Mouse (Mus musculus) CH12F3 (cell line): ENCODE measurements around the gene Zfp276.
"Not testable (repeated sequence)": the region's sequence is repeated elsewhere in the genome, so short reads cannot be mapped to it uniquely, and the experiment has no call there.

Source experiments
- in situ Hi-C: fragments of 300-500 bp; cut with MboI; formaldehyde crosslinking; loops from 2 replicates; pipeline ENCODE4 v1.14.3; 2020; ENCODE audit warnings: low sequenced_read_pairs

Gene Zfp276

GRCm38 (mm10) chr8:123254099-123254885 lies at the start of gene Zfp276, which contains the start of gene Vps9d1:
TSS of gene Zfp276 (plus strand) at chr8:123254195.
TSS of gene Vps9d1 (minus strand) at chr8:123254348.
- in situ Hi-C loops, result no loop called here

- in situ Hi-C loops, result no loop called here
Observed at GRCm38 (mm10) chr8:123211876-123212275, 42.1 kb upstream of the Zfp276 start.

- in situ Hi-C loops, result no loop called here
Observed at GRCm38 (mm10) chr8:123212321-123213117, 41.5 kb upstream of the Zfp276 start, which contains the start of the genes Chmp1a and Spata33. TSS of gene Chmp1a (minus strand) at chr8:123212763. TSS of gene Spata33 (plus strand) at chr8:123212832.

DNA sequence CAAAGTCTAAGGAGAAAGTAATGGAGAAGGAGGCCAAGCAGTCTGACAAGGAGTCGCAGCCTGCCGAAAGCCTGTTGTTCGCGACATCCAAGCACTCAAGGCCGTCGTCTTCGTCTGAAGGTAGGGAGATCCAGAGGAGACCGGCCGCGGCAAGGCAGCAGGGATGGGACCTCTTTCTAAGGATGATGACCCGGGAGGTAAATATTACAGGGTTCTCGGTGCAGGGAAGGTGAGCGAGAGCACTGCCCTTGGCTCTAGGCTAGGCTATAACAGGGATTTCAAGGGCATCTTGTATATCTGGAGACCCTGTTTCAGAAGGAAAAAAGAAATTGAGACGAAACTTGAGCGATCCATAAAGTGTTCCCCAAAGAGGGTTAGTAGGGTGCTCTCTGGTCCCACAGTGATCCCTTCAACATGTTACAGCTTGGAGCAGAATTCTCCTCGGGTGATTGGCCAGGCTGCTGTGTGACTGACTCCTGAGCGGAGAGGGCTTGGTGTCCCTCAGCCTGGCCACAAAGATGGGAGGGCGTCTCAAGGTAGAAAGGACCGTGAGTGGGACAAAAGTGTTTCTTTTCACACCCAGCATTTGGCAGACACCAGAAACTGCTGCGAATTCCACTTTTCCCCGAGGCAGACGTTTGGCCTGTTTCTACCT lies 40.8 kb upstream of the Zfp276 start:
- in situ Hi-C loops, result no loop called here

DNA sequence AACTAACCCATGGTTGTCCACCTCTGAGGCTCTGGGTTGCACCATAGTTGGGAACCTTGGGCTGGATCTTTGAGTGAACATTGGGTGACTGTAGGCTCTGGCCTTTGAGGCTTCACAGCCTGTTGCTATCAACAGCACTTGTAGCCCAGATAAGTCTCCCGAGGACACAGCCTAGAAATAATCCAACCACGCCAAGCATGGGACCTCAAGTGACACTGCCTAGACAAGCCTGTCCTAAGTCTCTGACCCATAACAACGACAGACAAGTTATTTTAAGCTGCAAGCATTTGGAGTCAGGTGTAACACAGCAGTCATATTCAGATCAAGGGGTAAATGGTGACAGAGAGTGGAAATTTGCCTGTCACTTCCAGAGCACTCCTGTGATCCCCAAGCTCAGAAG lies 38.6 kb upstream of the Zfp276 start:
- in situ Hi-C loops, result no loop called here

GRCm38 (mm10) chr8:123220917-123221316 lies 33.1 kb upstream of the Zfp276 start:
- in situ Hi-C loops, result no loop called here

GRCm38 (mm10) chr8:123224278-123225266 lies 29.4 kb upstream of the Zfp276 start, which contains the start of gene Cdk10:
TSS of gene Cdk10 (plus strand) at chr8:123224842.
- in situ Hi-C loops, result no loop called here

DNA sequence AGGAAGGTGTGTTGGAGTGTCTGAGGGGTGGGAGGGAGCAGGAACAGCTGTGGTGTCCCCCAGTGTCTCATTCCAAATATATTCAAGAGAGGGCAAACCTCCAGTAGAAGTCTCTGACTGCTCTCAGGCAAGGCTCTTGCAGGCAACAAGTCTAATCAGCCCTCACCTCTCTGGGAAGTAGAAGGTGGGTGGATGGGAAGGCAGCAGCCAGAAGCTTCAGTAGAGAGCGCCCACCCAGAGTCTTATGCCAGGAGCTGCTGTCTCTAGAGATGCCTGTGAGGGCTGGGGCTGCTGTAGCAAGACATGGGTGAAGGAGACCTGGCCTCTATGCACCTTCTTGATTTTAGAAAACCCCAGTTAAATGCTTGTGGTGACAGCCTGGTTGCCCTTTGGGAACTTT lies 25.6 kb upstream of the Zfp276 start:
- in situ Hi-C loops, result no loop called here

DNA sequence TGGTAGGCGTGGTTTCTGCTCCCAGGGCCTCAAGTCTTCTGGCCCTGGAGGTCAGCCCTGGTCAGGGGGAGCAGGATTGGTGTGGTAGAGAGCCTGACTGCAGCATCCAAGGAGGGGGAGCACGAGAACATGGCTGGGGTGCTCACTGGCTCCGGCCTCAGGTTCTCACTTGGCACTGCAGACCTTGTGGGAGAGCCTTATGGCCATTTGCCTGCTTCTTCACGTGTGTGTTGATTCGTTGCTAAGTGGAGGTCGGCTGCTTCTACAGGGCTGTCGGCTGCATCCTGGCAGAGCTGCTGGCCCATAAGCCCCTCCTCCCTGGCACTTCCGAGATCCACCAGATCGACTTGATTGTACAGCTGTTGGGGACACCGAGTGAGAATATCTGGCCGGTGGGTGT lies 23.7 kb upstream of the Zfp276 start:
- in situ Hi-C loops, result not testable (repeated sequence)

DNA sequence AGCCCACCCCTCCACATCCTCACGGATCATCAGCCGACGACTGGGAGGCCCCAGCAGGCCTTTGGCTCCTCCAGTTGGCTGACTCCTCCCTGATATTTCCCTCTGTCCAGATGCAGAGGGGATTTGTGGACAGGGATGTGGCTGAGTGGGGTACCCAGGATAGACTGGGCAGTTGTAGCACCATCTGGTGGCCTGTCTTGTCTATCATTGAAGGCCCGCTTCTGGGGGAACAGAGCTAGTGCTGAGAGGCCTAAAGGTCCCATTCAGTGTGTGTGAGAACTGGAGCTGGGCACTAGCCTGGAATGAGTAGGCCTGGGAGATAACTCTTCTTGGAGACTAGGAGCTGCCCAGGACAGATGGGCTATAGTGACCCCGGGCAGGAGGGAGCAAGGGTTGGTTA lies 22.3 kb upstream of the Zfp276 start:
- in situ Hi-C loops, result no loop called here

DNA sequence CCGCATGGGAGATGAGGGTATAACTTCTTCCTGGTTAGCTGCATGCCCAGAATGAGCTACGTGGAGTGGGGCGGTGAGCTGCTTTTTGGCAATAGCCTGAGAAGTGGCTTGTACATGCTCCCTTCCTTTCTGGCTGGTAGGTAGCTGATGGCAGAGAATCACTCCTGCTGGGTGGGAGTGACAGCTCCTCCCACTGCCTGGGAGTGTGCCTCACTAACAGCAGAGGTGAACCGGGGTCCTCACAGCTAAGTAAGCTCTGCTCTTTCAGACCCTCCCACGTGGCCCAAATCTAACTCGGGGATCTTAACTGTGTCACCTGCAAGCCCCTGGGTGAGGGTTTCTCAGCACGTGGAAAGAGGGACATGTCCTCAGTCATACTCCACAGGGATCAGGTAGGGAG lies 21.4 kb upstream of the Zfp276 start:
- in situ Hi-C loops, result no loop called here

GRCm38 (mm10) chr8:123233300-123233699 lies 20.7 kb upstream of the Zfp276 start:
- in situ Hi-C loops, result no loop called here

DNA sequence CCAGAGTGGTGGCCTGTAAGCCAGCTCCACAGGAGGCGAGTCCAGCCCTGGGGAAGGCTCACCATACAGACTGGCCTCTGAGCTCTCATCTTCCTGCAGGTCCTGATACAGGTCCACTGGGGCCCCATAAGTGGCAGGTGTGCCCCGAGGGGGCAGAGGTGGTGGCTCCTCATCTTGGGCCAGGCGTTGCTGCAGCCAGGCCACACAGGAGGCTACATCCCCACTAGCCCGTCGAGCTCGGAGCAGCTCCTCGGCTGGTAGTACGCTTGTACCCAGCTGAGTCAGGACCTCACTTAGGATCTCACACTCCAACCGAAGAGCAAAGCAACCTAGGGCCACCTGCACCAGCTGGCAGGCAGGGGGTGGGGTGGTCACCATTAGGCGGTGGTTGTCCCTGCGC lies 20.2 kb upstream of the Zfp276 start:
- in situ Hi-C loops, result no loop called here

- in situ Hi-C loops, result no loop called here
Observed at GRCm38 (mm10) chr8:123234918-123235519, 19.0 kb upstream of the Zfp276 start.

GRCm38 (mm10) chr8:123235520-123236497 lies 18.2 kb upstream of the Zfp276 start, which contains the start of gene Spata2l:
TSS of gene Spata2l (minus strand) at chr8:123236233.
- in situ Hi-C loops, result no loop called here

GRCm38 (mm10) chr8:123239398-123239797 lies 14.6 kb upstream of the Zfp276 start:
- in situ Hi-C loops, result no loop called here

GRCm38 (mm10) chr8:123242107-123242923 lies 11.7 kb upstream of the Zfp276 start:
- in situ Hi-C loops, result no loop called here

GRCm38 (mm10) chr8:123243053-123243452 lies 10.9 kb upstream of the Zfp276 start:
- in situ Hi-C loops, result no loop called here
